Mouse (Mus musculus): ENCODE measurements at regions not wholly inside any gene's neighbourhood (a gene's known extent, or its start where the extent isn't known, plus 50 kb on each side); places are given as distances from the start of the nearest gene placed in this dataset.
A peak's percentile ranks its signal among the peaks of the same experiment; 100 is the strongest.

DNA sequence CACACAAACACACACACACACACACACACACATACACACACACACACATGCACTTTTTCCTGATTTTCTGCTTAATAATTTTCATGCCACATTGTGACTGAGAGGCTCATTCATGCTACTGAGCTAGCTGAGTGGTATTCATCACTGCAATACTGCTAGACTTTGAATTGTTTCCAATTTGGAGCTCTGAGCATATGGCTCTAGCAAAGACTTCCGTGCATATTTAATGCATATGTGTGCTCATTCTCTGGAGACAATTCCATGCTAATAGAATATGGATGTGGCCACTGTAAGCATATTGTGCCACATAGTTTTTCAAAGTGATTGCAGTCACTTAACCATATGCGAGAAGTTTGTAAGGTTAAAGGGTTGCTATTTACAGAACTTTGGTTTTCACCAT, 432.4 kb upstream of the Gnpda2 start:
- peak; percentile 89 for DNase-seq (ENCODE audit: low read depth)
- TF ChIP-seq CTCF (IDR thresholded peaks at IDR 0.05; ENCODE audit: borderline replicate concordance, extremely low read depth, insufficient read depth, insufficient read length) (no peak), POLR2A (IDR thresholded peaks at IDR 0.05; ENCODE audit: borderline replicate concordance, extremely low read depth, insufficient read depth, insufficient read length, poor library complexity, severe bottlenecking) (no peak)

- TF ChIP-seq CTCF (IDR thresholded peaks at IDR 0.05; ENCODE audit: borderline replicate concordance, extremely low read depth, insufficient read depth, insufficient read length) (no peak), POLR2A (IDR thresholded peaks at IDR 0.05; ENCODE audit: borderline replicate concordance, extremely low read depth, insufficient read depth, insufficient read length, poor library complexity, severe bottlenecking) (no peak)
- DNase-seq (ENCODE audit: low read depth), result peak; percentile 60
Measured at GRCm38 (mm10) chr5:70011951-70012350, 419.8 kb upstream of the Gnpda2 start.

Data from brain, embryonic 14.5 days (tissue).